In genomic region chr19:23746506-23746905, GRCm38 (mm10) we compare ENCODE assay signal across 16 mouse cellular contexts.
"Had no signal": no experiment of that assay in that cellular context is flagged by ENCODE, and none has a peak within 500 bp of the region (broad histone marks: within the 10 kb centered on the region; RNA-seq: fewer than 3 reads in every experiment).

No protein-coding gene starts in this region.

- DNase-seq: retina, postnatal 1 day; right cerebral cortex, adult 18-20 months; right cerebral cortex, postnatal 14 days; right cerebral cortex, postnatal 25 days; right cerebral cortex, postnatal 4 days; spleen, adult 18-20 months; thymus, adult 18-20 months; thymus, adult 2 months; thymus, postnatal 14 days; thymus, postnatal 25 days; thymus, postnatal 36 days; thymus, postnatal 4 days had no signal

- H3K27ac ChIP-seq: neural tube, embryonic 13.5 days; neural tube, embryonic 15.5 days; stomach, embryonic 15.5 days; stomach, postnatal 0 days had no signal

- H3K9me3 ChIP-seq: neural tube, embryonic 13.5 days; neural tube, embryonic 15.5 days; stomach, embryonic 15.5 days had no signal

- H3K27me3 ChIP-seq: neural tube, embryonic 13.5 days; neural tube, embryonic 15.5 days; stomach, embryonic 15.5 days had no signal

- H3K4me2 ChIP-seq: neural tube, embryonic 13.5 days; neural tube, embryonic 15.5 days; stomach, embryonic 15.5 days had no signal

- H3K9ac ChIP-seq: neural tube, embryonic 13.5 days; neural tube, embryonic 15.5 days; stomach, embryonic 15.5 days had no signal

- H3K4me1 ChIP-seq: neural tube, embryonic 13.5 days; neural tube, embryonic 15.5 days; stomach, embryonic 15.5 days had no signal

- H3K4me3 ChIP-seq: neural tube, embryonic 13.5 days; neural tube, embryonic 15.5 days; stomach, embryonic 15.5 days had no signal

- H3K36me3 ChIP-seq: neural tube, embryonic 13.5 days; neural tube, embryonic 15.5 days; stomach, embryonic 15.5 days had no signal
